Mouse (Mus musculus) left cerebral cortex, postnatal 4 days (tissue): ENCODE measurements around the gene Kcnk10. TPM values are rescaled to one million over a fixed set of nuclear protein-coding genes. Genes with fewer than 3 reads are reported as not detected.
A peak's percentile ranks its signal among the peaks of the same experiment; 100 is the strongest.

Experiments
- DNase-seq: peaks from one replicate; pipeline ENCODE4 v3.0.0-alpha.2; 2022
- intact Hi-C: fragments of 180-260 bp; cut with DNase I; formaldehyde crosslinking; loops from one replicate; pipeline ENCODE4 v1.15.1; 2025
- total RNA-seq, 2 experiments: library from RNA; stranded (reverse); gene quantifications; 2 replicates each; pipeline ENCODE4 v1.2.3; 2021

Gene Kcnk10
- total RNA-seq, 2 experiments from 2014 or later = 78.7 to 81.0 TPM

DNA sequence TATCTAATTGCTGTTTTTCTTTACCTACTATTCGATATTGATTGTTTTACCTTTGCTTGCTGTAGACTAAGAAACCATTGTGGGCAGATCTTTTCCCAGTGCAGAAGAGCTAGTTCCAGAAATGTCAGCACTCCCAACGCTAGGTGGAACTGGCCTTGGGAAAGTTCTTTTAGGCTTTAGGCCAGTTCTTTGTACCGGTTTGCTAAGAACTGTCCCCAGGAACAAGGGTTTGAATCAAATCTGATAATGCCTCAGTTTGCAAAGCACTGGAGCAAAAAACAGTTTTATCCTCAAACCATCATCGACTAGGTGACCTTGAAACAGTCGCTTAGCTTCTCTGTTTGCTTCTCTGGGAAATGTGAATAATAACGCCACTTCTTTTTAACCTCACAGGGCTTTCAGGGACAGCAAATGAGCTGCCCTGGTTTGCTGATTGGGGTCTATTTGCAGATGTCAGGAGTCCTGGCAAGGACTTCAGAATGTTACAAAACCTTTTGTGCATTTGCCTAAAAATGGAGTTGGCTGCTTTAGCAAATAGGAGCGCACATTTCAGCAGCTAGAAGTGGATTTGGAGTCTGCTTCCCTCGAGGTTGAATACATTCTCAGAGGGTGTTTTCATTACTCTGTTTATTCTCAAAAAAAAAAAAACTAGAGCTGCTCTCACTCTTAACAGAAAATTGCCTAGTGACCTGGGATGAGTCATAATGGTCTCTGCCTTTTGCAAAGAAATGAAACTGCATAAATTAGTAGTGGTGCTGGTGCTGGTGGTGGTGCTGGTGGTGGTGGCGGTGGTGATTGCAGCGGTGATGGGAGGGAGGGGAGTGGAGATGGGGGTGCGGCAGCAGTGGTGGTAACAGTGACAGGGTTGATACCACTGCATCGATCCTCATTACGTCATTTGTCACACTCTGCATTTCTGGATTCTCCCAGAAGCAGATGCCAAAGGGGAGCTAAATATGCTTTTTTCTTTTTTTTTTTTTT lies 53.5 kb downstream of the Kcnk10 start:
- DNase-seq = no peak
- intact Hi-C loops = no loop called here

DNA sequence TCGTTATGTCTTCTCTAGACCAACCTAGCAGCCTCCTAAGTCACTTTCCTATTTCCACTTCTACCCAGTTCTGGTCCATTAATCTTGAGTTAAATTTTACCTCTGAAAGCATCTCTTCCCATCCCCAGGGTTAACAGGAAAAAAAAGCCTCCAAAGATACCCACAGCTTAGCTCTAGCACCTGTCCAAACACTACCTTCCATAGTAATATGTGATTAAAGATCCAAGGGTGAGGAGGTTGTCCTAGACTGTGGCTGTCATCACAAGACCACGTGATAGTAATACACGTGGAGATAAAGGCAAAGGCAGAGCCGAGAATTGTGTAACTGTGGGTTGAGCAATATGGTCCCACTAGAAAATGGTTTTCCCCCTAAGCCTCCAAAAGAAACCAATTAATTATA lies 56.8 kb downstream of the Kcnk10 start:
- intact Hi-C loops = no loop called here
- no peak for DNase-seq

DNA sequence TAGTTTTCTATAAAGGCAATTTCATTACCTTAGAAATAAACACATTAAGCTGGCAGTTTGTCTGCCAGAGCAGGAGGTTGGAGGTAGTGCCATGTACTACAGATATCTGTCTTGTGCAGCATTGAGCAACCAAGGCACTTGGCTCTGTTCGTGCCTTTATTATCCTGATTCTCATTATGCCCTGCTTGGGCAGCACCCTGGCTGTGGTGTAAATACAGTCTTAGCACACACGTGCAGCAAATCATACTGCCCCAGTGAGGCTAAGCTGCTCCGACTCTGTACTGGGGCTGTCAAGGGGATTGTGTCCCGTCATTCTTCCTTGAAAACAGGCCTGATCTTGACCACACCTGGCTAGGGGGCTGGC lies 57.6 kb downstream of the Kcnk10 start:
- no peak for DNase-seq
- intact Hi-C loops = no loop called here

DNA sequence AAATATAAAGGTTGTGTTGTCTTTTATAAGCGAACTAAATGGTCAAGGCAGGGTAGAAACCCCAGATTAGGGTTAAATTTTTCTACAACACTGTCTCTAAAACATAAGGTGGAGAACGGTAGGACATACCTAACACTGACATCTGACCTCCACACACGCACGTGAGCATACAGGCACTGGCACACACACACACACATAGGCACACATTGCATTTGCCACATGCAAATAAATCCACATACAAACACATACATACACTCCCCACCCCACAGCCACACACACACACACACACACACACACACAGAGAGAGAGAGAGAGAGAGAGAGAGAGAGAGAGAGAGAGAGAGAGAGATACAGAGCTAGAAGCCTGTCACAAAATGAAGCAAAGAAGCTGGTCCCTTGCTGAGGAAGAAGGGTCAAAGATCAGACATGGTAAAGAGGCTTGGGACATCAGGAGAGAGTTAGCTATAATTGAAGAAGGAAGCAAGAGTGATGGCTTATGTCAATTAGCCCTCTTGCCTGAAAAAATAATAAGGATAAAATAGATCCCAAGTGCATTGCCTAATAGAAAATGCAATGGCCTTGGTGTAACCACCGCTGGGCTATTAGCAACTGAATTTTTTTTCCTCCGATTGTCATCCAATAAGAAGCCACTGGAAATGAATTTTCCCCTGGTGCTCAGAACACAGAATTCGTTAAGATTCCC lies 58.1 kb downstream of the Kcnk10 start:
- DNase-seq = no peak
- intact Hi-C loops = no loop called here

DNA sequence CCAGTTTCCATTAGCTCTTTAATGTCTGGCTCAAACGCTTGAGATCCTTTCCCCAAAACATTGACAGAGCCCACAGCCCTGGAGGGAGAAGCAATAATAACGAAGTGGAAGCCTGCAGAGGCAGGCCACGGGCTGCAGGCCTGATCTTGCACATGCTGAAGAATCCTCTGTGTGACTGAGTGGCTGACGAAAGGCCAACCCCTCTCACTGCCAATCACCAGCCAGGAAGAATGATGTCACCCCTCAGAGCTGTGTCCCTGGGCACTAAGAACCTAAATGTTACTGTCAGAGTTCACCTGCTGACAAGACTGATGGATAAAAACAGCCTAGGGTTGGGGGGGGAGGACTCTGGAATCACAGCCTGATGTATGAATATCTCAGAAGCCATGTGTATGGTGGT lies 72.5 kb downstream of the Kcnk10 start:
- DNase-seq = no peak
- intact Hi-C loops = no loop called here

DNA sequence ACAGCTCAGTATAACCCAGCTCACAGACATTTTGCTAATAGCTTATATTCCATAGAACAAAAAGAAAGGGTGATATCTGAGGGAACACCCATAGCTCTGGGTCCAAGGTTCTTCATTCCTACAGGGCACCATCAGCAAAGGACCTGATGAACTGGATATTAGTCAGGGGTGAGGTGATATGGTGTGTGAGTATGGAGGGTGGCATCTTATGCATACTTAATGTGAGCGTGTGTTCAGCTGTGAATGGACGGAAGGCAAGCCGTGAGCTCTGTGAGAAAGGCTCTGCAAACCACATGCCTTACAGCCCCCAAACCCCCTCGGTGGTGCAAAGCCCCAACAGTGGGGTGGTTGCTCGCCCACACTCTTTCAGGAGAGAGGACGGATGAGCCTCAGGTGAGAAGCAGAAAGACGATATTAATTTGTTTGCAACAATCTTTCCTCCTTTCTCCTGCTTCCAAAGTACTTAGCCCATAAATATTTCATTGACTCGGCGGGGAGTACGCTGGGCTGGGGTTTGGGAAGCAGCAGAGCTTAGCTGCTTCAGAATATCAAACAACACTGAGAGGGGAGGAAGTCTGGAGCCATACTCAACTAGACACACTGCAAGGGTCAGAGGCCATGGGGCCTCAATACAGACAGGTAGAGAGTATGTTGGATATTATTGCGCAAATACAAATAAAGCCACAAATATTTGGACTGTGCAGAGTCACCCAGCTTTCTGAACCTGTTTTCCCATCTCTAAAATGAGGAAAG lies 76.4 kb downstream of the Kcnk10 start:
- intact Hi-C loops = no loop called here
- DNase-seq = no peak

DNA sequence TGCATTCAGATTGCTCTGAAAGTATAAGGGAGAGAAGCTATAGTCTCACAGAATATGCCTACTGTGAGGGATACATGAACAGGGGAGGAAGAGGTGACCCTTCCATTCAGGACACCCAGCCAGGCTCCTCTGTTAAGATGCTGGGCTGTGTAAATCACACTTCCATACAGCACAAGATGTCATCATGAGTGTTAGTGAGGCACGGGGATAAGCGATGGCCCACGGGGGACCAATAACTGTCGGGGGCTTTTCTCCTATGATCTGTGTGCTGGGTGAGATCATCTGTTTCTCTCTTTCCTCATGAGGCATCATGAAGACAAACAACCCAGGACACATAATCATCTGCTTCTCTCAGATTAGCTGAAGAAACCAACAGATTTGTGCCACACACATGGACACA lies 77.1 kb downstream of the Kcnk10 start:
- no peak for DNase-seq
- intact Hi-C loops = no loop called here

DNA sequence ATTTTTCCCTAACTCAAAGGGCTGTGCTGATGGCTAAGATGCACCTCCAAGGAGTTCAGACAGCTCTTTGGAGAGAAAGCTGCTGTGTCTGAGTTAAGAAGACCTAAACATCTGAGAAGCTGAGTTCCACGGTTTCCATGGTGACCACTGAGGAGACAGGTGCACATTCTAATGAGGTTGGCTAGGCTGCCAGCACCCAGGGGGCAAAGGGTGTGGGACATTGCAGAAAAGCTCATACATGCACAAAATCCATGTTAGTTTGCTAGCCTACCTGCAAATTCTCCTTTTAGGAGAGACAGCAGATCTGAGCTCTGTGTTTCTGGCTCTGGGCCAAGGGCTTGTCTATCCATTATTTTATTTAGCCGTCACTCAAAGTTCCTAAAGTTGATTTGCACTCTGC lies 96.7 kb downstream of the Kcnk10 start:
- DNase-seq = peak; percentile 75
- intact Hi-C loops = no loop called here

DNA sequence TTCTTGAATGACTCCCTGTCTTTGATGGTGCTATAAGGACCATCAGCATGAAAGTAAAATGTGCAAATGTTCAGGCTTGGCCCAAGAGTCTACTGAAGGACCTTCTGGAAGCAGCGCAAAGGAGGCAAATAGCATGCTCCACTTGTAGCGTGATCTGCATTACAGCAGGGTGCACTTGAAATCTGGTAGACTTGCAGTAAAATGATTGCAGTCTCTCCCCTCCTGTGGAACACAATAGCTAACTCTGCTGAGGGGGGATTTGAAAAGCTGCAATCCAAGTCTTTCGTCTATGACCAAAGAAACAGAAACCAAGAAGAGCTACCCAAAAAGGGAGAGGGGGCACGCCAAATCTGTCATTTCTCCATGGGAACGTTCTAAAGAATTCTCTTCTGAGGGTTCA lies 97.1 kb downstream of the Kcnk10 start:
- DNase-seq = no peak
- intact Hi-C loops = no loop called here

DNA sequence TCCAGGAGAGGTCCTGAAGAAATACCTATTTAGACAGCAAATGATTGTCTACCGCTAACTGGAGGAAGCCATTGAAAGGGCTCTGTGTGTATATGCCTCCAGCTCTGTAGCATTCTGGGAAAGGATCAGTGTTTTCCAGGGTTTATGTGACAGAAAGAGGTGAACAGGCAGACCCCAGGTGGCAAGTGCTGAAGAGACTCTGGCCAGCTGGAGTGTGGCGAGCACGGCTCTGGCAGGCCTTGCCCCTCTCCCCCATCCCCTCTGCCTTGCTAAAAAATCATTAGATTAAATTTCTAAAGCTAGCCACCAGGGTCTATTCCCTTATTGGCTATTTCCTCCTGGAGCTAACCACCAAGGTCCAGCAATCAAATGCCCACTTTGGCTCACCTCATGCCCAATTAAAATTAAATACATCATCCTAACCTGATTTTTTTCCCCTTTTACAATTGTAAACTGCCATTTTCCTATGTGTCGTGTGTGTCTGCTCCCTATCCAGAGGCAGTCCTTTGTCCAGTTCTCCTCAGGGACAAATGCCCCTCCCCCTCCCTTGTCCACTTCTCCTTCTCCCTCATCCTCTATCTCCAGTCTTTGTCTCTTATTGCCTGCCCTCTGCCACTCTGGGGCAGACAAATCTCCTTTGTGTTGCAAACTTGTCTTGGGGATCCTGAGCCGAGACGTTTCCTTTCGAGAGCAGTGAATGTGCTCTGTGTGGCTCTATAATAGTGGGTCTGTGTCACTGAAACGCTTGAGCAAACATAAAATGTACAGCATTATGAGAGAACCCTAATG lies 100.2 kb downstream of the Kcnk10 start:
- intact Hi-C loops = no loop called here
- DNase-seq = peak; percentile 48

DNA sequence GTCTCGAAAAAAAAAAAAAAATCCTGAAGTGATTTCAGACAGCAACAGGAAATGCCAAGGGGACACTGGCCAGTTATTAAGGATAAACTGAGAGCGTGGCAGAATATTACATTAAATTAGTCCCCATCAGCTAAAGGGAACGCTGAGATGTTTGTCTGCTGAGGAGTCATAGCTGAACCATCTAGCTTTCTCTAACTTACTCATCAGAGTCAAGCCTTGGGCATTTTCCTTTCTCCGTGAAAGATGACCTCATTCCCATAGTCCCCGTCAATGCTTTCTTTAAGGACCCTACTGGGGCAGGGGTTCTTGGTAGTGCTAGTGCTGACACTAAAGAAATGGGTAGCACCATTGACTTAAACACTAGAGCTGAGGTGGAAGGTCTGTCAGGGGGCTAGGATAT lies 106.9 kb downstream of the Kcnk10 start:
- intact Hi-C loops = no loop called here
- DNase-seq = no peak

DNA sequence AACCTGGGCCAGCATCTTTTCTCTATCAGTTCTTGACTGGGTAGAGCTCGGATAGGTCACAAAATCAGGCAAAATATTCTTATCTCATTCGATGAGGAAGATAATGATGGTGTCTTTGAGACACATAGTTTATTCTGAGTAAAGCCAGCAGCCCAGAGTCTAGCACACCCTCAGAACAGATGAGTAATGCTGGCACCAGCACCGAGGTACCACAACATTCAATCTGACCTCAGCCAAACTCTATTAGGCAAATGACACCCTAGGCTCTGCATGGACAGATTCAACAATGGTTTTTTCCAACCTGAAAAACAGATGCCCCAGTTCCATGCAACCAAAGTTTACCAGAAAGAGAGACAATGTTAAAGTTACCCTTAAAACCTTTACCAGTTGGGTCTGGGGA lies 108.0 kb downstream of the Kcnk10 start:
- intact Hi-C loops = no loop called here
- no peak for DNase-seq

DNA sequence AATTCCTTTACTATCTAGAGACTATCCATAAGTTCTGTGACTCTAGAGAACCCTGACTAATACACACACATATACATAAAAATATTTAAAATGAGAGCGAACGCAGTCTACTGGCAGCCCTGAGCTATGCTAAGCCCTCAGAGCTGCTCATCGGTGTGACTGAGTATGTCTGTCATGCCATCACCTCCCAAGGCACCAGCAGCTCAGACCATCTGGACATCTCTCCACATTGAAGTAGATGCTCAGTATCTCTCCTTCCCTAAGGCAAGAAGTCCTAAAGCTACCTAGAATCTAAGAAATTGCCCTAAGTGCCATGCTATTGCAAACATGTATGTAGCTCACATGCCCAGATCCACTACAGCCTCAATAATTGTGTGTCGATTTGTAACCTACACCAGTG lies 110.3 kb downstream of the Kcnk10 start:
- intact Hi-C loops = no loop called here
- no peak for DNase-seq

DNA sequence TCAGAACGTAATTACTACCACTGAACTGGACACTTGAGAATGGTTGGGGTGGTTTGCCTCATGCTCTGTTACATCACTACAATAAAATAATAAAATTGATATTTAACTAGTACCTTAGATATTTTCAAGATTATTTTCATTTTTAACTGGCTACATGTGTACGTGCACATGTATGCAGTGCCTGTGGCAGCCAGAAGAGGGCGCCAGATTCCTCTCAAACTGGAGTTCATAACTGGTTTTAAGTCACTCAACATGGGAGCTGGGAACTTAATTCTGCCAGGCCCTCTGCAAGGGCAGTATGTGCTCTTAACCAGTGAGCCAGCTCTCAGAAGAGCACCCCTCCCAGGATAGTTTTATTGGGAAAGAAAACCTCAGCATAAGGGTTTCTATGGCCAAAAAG lies 118.2 kb downstream of the Kcnk10 start:
- DNase-seq = peak; percentile 45
- intact Hi-C loops = loop anchor here (2.0 to 5.0 kb wide), 2 partner anchors 17 to 167 kb away; partner anchors contain the start of gene Spata7

DNA sequence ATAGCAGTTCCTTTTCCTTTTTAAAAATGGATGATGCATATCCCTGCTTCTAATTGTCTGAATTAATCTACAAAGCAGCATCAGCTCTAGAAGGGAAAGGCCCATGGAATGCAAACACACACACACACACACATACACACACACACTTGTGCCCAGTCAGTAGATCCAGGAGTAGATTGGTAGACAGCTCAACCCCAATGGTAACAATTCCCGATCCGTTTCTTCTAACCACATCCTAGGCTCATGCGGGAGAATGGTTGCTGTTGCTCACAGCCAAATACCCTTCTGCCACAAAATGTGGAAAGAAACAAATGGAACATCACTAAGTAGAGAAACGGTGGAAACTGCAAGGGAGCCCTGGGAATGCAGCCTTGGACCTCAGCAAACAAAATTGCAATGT lies 119.2 kb downstream of the Kcnk10 start:
- no peak for DNase-seq
- intact Hi-C loops = no loop called here

DNA sequence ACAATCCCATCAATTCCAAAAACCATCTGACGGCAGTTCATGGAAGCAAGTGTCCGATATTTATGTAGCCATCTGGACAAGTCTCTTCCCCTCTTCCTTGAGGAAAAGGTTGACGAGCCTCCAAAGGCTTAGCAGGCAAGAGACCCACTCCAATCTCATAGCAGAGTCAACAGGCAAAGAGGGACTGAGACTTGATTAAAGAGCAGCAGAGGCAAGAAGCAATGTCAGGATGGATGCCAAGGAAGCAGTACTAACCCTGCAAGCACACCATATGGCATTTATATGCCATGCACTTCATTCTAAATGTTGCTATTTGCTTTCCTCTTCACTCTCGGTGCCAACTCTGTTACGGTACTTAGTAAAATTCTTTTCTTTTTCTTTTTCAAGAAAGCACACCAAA lies 119.6 kb downstream of the Kcnk10 start:
- peak; percentile 35 for DNase-seq
- intact Hi-C loops = no loop called here

DNA sequence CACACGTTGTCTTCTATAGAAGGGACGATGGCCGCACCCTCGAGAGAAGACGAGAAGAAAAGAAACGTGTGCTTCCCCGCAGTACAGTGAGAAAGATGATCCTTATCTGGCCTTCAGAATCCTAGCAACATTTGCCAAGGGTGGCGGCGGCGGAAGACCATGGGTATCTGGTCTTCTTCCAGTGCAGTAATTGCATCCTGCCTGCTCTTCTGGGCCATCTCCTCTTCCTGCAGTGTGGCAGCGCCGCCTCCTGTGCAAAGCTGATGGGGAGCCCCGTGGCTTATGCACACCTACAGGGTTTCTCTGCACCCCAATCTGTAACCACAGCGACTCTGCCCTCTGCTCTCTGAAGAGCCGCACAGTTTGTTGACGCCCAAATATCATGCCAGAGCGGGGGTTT lies 124.9 kb downstream of the Kcnk10 start:
- intact Hi-C loops = no loop called here
- peak; percentile 51 for DNase-seq

DNA sequence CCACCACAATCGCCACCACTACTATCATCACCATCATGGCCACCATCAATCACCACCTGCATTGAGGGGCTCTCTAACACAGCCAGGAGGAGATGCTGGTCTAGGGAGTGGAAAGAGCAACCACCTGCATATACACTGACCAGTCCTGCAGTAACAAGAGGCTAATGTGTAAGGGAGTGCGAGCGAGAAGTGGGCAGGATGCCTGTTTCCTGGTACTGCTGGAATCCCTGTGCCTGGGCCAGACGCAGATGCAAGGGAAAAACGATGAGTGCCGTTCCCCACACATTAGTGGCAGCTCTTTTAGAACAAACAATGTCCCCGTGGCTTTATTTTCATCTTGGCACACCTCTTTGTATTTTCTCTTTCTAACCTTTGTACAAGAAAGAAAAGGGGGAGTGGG lies 125.5 kb downstream of the Kcnk10 start:
- DNase-seq = peak; percentile 23
- intact Hi-C loops = no loop called here

DNA sequence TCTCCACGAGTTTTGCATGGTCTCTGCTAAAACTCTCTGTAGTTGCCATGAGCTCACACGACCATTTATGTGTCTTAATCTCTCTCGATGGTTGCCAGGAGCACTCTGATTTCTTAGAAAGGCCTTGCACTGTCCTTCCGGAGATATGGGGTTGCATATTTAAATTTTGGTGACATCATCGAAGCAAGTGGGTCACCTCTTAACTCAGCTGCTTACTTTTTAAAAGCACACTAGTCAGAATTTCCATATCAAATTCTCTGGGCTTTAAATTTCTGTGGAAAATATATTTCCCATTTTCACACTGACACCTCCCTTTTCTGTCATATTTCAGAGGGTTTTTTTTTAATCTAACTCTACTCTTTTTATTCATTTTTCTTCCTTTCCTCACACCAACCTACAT lies 132.5 kb downstream of the Kcnk10 start:
- no peak for DNase-seq
- intact Hi-C loops = no loop called here

DNA sequence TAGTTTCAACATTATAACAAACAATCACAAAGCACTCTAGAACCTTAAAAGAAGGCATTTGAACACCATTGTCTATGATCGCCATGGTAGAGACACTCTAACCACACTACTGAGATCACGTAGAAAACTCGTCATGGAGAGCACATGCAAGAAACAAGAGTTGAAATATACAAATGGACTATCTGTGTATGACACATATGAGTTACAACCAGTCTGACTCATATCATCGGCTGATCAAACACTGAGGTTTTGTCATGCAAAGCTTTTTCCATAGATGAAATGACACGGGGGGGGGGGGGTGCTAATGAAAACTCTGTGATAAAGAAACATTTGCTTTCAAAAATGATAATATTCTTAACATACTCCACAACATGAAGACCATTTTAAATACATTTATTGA lies 133.2 kb downstream of the Kcnk10 start:
- no peak for DNase-seq
- intact Hi-C loops = no loop called here

DNA sequence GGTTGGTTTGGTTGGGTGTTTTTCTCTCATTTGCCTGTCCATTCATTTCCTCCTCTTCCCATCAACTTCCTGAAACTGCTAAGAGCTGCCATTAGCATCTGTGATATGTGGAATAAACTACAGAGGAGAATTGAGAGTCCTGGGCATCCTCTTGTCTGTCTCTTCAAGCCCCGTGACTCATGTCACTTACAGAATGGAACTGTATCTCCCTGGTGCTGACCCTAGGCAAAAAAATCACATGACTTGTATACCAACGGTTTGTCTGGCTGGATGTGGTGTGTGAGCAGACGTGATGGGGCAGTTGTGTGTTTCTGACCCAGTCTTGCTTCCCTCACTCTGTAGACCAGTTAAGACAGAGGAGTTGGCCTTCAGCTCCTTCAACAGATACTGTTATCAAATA lies 134.4 kb downstream of the Kcnk10 start:
- DNase-seq = no peak
- intact Hi-C loops = loop anchor here (2.0 kb wide), 1 partner anchor 17 kb away; no protein-coding TSS in a partner anchor
